Mouse (Mus musculus): ENCODE results near the gene Slc39a10.

- TF ChIP-seq CTCF (IDR thresholded peaks at IDR 0.05; ENCODE audit: extremely low read depth, insufficient read depth, low read length) = no peak
- TF ChIP-seq POLR2A (IDR thresholded peaks at IDR 0.05; ENCODE audit: extremely low read depth, insufficient read depth, low read length) = no peak
Measured at GRCm38 (mm10) chr1:46879951-46880350, 12.7 kb downstream of the Slc39a10 start.
